Mouse (Mus musculus): ENCODE data around the gene Avil. TPM values are rescaled to one million over a fixed set of nuclear protein-coding genes. Genes with fewer than 3 reads are reported as not detected.

The Avil gene
- polyA plus RNA-seq, 1 experiment from 2014 or later, result 10.7 TPM

DNA sequence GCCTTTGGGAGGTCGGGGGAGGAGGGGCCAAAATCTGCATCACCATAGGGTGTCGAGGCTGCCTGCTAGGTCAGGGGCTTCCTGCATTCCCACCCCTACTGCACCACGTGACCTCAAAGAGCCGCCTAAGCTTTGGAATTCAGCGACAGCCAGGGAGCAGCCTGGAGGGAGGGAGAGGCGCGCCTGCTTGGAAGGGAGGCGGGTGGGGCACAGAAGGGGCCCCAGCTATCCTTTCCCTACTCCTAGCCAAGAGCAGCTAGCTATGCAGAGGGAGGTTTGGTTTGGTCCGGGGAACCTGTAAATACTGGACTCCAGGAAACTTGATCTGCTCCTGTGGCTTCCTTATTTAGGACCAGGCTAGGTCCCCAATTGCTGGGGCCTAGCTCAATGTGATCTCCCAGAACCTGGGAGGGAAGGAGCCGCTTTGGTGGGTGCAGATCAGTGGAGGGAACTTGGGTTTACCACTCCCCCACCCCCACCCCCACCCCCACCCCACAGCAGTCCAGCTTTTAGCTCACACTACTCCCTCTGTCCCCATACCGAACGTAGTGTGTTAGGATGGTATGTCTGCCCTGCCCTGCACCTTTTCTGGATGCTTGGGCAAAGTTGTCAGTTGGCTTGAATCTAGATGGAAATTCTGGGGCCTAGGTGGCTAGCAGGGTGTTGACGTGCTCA lies 28.3 kb upstream of the Avil start:
- Histone ChIP-seq H3K36me3 (ENCODE audit: control insufficient read depth, insufficient read depth, low read length) (no peaks in the 10 kb centered on the region), H3K27ac (replicated peaks) (peak overlapping the region; percentile 83), H3K9me3 (ENCODE audit: control insufficient read depth, low read length) (no peaks in the 10 kb centered on the region), H3K27me3 (ENCODE audit: control insufficient read depth, insufficient read depth, low read length) (no peaks in the 10 kb centered on the region), H3K9ac (ENCODE audit: low read length) (no peak overlapping the region; the same call in none of the 2 replicates), H3K4me2 (replicated peaks; ENCODE audit: low read depth) (no peak overlapping the region), H3K4me3 (ENCODE audit: low read depth, low read length) (no peak overlapping the region), H3K4me1 (replicated peaks; ENCODE audit: control insufficient read depth, insufficient read depth) (peaks cover 10% of the 10 kb centered on the region)
- peak; percentile 84 for DNase-seq (ENCODE audit: low spot score)
- peak; percentile 89 for ATAC-seq (ENCODE audit: low FRiP score, low TSS enrichment)
- TF ChIP-seq EP300 (optimal IDR thresholded peaks at IDR 0.05), result no peak
- peak; percentile 32 for TF ChIP-seq CTCF (IDR thresholded peaks at IDR 0.05; ENCODE audit: low read depth)
- WGBS, result 11% methylated on average over 13 of the region's 13 CpGs

DNA sequence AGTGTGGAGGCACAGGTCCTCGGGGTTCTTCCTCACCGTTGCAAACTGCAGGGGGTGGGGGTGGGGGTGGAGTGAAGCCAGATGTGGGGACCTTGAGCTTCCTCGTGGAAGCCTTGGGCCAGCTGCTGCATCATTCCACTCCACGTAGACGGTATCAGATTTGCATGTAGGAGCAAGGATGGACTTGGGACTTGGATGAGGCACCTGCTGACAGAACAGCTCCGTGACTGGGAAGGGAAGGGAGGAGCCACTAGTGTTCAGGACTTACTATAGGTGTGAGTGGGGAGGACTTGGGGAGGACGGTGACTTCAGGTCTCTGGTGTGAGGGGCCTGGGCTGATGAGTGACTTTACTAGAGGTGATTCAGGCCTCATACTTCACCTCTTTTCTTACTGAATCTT lies 27.5 kb upstream of the Avil start:
- ATAC-seq (ENCODE audit: low FRiP score, low TSS enrichment) (no peak), DNase-seq (ENCODE audit: low spot score) (no peak)
- H3K4me2 ChIP-seq (replicated peaks; ENCODE audit: low read depth), result no peak overlapping the region
- H3K27ac ChIP-seq (replicated peaks), result peak overlapping the region; percentile 83
- no peaks in the 10 kb centered on the region for H3K9me3 ChIP-seq (ENCODE audit: control insufficient read depth, low read length)
- no peak overlapping the region for H3K4me3 ChIP-seq (ENCODE audit: low read depth, low read length)
- peaks cover 10% of the 10 kb centered on the region for H3K4me1 ChIP-seq (replicated peaks; ENCODE audit: control insufficient read depth, insufficient read depth)
- TF ChIP-seq CTCF (IDR thresholded peaks at IDR 0.05; ENCODE audit: low read depth) (no peak), EP300 (optimal IDR thresholded peaks at IDR 0.05) (no peak)
- H3K9ac ChIP-seq (ENCODE audit: low read length), result no peak overlapping the region
- no peaks in the 10 kb centered on the region for H3K36me3 ChIP-seq (ENCODE audit: control insufficient read depth, insufficient read depth, low read length)
- 17% methylated on average over 7 of the region's 7 CpGs for WGBS
- no peaks in the 10 kb centered on the region for H3K27me3 ChIP-seq (ENCODE audit: control insufficient read depth, insufficient read depth, low read length)

DNA sequence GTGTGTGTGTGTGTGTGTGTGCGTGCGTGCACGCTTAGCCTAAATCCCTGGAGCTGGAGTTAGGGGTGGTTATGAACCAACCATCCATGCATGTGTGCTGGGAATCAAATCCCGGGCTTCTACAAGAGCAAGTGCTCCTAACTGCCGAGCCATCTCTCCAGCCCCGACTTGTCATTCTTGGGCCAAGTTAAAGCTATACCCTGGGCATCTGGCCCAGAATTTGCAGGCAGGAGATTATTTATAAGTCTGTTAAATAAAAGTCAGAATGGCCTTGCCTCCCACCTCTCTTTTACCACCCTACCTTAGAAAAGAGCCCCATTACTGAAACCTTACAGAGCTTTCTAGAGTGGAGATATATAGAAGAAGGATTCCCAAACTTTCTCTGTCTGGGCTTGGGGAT lies 24.8 kb upstream of the Avil start:
- TF ChIP-seq CTCF (IDR thresholded peaks at IDR 0.05; ENCODE audit: low read depth), result no peak
- no peak for TF ChIP-seq EP300 (optimal IDR thresholded peaks at IDR 0.05)
- no peak for ATAC-seq (ENCODE audit: low FRiP score, low TSS enrichment)
- 71% methylated on average over 6 of the region's 6 CpGs for WGBS

DNA sequence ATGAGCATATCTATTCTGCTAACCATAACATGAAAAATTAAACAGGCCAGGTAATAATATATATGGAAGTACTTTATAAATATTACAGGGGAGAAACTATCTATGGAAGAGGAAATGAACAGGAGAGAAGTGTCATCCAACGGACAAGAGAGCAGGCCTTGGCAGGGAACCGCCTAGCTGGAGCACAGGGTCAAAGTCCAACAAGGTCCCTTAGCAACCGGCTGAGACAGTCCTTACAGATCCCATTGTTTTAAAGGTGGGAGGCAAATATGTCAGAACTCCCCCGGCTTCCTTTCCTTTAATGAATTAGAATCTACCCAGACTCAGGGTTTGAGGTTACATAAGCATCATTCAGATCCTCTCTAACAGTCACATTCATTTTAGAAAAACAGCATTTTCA lies 23.4 kb upstream of the Avil start:
- H3K27ac ChIP-seq (replicated peaks), result no peak overlapping the region
- DNase-seq (ENCODE audit: low spot score), result no peak

More for the DNA sequence above, 24.8 kb upstream of the Avil start:
- Histone ChIP-seq H3K9ac (ENCODE audit: low read length) (no peak overlapping the region), H3K27me3 (ENCODE audit: control insufficient read depth, insufficient read depth, low read length) (no peaks in the 10 kb centered on the region), H3K4me1 (replicated peaks; ENCODE audit: control insufficient read depth, insufficient read depth) (peaks cover 10% of the 10 kb centered on the region), H3K9me3 (ENCODE audit: control insufficient read depth, low read length) (no peaks in the 10 kb centered on the region), H3K4me2 (replicated peaks; ENCODE audit: low read depth) (no peak overlapping the region), H3K4me3 (ENCODE audit: low read depth, low read length) (no peak overlapping the region), H3K27ac (replicated peaks) (no peak overlapping the region), H3K36me3 (ENCODE audit: control insufficient read depth, insufficient read depth, low read length) (no peaks in the 10 kb centered on the region)
- DNase-seq (ENCODE audit: low spot score), result no peak

DNA sequence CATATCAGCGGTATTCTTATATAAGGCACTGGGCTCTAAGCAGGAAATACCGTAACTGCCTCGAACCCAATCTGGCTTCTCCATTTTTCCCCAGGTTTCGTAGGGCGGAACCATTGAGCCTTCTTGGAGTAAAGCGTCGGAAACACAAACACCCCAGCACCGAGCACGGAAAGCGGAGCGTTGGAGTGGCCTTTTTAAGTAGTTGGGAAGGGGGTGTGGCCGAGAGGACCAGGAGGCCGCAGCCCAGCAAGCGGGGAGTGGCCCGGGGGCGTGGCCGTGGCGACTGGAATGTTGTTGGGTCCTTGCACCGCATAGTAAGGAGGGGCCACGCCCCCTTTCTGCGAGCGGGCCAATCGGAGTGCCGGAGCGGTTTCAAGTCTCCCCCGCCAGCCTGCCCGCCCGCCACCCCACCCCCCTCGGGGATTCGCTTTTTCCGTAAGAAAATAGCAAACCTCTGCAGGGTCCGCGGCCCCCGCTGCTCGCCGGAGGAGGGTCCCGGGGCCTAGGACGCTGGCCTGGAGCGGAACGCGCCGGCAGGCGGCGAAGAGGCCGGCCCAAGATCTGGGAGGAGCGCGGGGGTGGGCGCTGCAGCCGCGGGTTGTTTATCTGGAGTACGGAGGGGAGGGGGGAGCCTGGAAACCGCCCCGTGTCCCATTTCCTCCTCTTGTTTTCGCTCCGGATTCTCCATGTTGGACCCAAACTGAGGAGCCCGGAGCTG lies 22.1 kb upstream of the Avil start, which contains the start of gene Ctdsp2:
Ctdsp2 (plus strand) TSS at position 441 of the 718 bp plus-strand sequence.
- under 1% methylated on average over 40 of the region's 56 CpGs for WGBS
- ATAC-seq (ENCODE audit: low FRiP score, low TSS enrichment) (peak; percentile 93), DNase-seq (ENCODE audit: low spot score) (peak; percentile 100)
- Histone ChIP-seq H3K36me3 (ENCODE audit: control insufficient read depth, insufficient read depth, low read length) (no peaks in the 10 kb centered on the region), H3K4me3 (ENCODE audit: low read depth, low read length) (peak within 1 kb of the TSS; percentile 97), H3K4me1 (replicated peaks; ENCODE audit: control insufficient read depth, insufficient read depth) (peaks cover 7% of the 10 kb centered on the region), H3K9me3 (ENCODE audit: control insufficient read depth, low read length) (no peaks in the 10 kb centered on the region), H3K27me3 (ENCODE audit: control insufficient read depth, insufficient read depth, low read length) (no peaks in the 10 kb centered on the region), H3K9ac (ENCODE audit: low read length) (peak within 1 kb of the TSS; percentile 99), H3K4me2 (replicated peaks; ENCODE audit: low read depth) (peak within 1 kb of the TSS; percentile 83), H3K27ac (replicated peaks) (peak within 1 kb of the TSS; percentile 100)
- peak; percentile 58 for TF ChIP-seq CTCF (IDR thresholded peaks at IDR 0.05; ENCODE audit: low read depth)
- TF ChIP-seq EP300 (optimal IDR thresholded peaks at IDR 0.05), result peak; percentile 86

More for the DNA sequence above, 23.4 kb upstream of the Avil start:
- 61% methylated on average over 4 of the region's 4 CpGs for whole genome bisulfite sequencing
- H3K27me3 ChIP-seq (ENCODE audit: control insufficient read depth, insufficient read depth, low read length), result no peaks in the 10 kb centered on the region
- H3K36me3 ChIP-seq (ENCODE audit: control insufficient read depth, insufficient read depth, low read length), result no peaks in the 10 kb centered on the region
- H3K9me3 ChIP-seq (ENCODE audit: control insufficient read depth, low read length), result no peaks in the 10 kb centered on the region
- peaks cover 10% of the 10 kb centered on the region for H3K4me1 ChIP-seq (replicated peaks; ENCODE audit: control insufficient read depth, insufficient read depth)
- H3K9ac ChIP-seq (ENCODE audit: low read length), result no peak overlapping the region
- H3K4me2 ChIP-seq (replicated peaks; ENCODE audit: low read depth), result no peak overlapping the region
- H3K4me3 ChIP-seq (ENCODE audit: low read depth, low read length), result no peak overlapping the region
- TF ChIP-seq CTCF (IDR thresholded peaks at IDR 0.05; ENCODE audit: low read depth) (no peak), EP300 (optimal IDR thresholded peaks at IDR 0.05) (no peak)
- ATAC-seq (ENCODE audit: low FRiP score, low TSS enrichment), result no peak

Measured in stomach, postnatal 0 days (tissue).